Mouse (Mus musculus): ENCODE data around the gene Ppt2. TPM values are rescaled to one million over a fixed set of nuclear protein-coding genes. Genes with fewer than 3 reads are reported as not detected.

The Ppt2 gene
- total RNA-seq, 2 experiments from 2014 or later: 2.9 to 21.3 TPM

DNA sequence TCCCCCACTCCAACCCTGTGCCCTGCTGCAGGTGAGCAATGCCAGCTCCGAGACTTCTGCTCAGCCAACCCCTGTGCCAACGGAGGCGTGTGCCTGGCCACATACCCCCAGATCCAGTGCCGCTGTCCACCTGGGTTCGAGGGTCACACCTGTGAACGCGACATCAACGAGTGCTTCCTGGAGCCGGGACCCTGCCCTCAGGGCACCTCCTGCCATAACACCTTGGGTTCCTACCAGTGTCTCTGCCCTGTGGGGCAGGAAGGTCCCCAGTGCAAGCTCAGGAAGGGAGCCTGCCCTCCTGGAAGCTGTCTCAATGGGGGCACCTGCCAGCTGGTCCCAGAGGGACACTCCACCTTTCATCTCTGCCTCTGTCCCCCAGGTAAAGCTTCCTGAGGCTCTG is 61.0 kb downstream of the Ppt2 start:
- no peak for ATAC-seq (replicated peaks; ENCODE audit: low FRiP score, poor library complexity, severe bottlenecking)

Other genes with a start within 250 kb of the Ppt2 start
- not detected in 2 replicates for gene BC051142, start 229.7 kb downstream of the Ppt2 start, total RNA-seq (2015; ENCODE audit: low replicate concordance)
- gene BC051142, start 229.7 kb downstream of the Ppt2 start, total RNA-seq (2017; ENCODE audit: low replicate concordance): not detected in 2 replicates
- 0.84 TPM in 1 of 2 replicates, not detected in the other for gene Btnl4, start 151.2 kb downstream of the Ppt2 start, total RNA-seq (2015; ENCODE audit: low replicate concordance)
- not detected in 2 replicates for gene Btnl4, start 151.2 kb downstream of the Ppt2 start, total RNA-seq (2017; ENCODE audit: low replicate concordance)
- gene Btnl6, start 111.2 kb downstream of the Ppt2 start, total RNA-seq (2015; ENCODE audit: low replicate concordance): not detected in 2 replicates
- gene Btnl6, start 111.2 kb downstream of the Ppt2 start, total RNA-seq (2017; ENCODE audit: low replicate concordance): 0.77 TPM in 1 of 2 replicates, not detected in the other
- not detected in 2 replicates for gene Notch4, start 64.2 kb downstream of the Ppt2 start, total RNA-seq (2015; ENCODE audit: low replicate concordance)
- not detected in 2 replicates for gene Notch4, start 64.2 kb downstream of the Ppt2 start, total RNA-seq (2017; ENCODE audit: low replicate concordance)
- 69.6 and 82.3 TPM in 2 replicates for gene Gpsm3, start 38.7 kb downstream of the Ppt2 start, total RNA-seq (2015; ENCODE audit: low replicate concordance)
- 11.6 and 21.3 TPM in 2 replicates for gene Gpsm3, start 38.7 kb downstream of the Ppt2 start, total RNA-seq (2017; ENCODE audit: low replicate concordance)
- 8.4 and 10.4 TPM in 2 replicates for gene Pbx2, start 37.2 kb downstream of the Ppt2 start, total RNA-seq (2015; ENCODE audit: low replicate concordance)
- 5.5 and 5.9 TPM in 2 replicates for gene Pbx2, start 37.2 kb downstream of the Ppt2 start, total RNA-seq (2017; ENCODE audit: low replicate concordance)
- 0.84 TPM in 1 of 2 replicates, not detected in the other for gene Ager, start 30.6 kb downstream of the Ppt2 start, total RNA-seq (2015; ENCODE audit: low replicate concordance)
- 0.26 and 1.7 TPM in 2 replicates for gene Ager, start 30.6 kb downstream of the Ppt2 start, total RNA-seq (2017; ENCODE audit: low replicate concordance)
- gene Rnf5, start 24.8 kb downstream of the Ppt2 start, total RNA-seq (2015; ENCODE audit: low replicate concordance): 22.2 and 30.2 TPM in 2 replicates
- 4.1 and 6.1 TPM in 2 replicates for gene Rnf5, start 24.8 kb downstream of the Ppt2 start, total RNA-seq (2017; ENCODE audit: low replicate concordance)
- 9.6 and 16.5 TPM in 2 replicates for gene Agpat1, start 24.2 kb downstream of the Ppt2 start, total RNA-seq (2015; ENCODE audit: low replicate concordance)
- 8.2 and 12.4 TPM in 2 replicates for gene Agpat1, start 24.2 kb downstream of the Ppt2 start, total RNA-seq (2017; ENCODE audit: low replicate concordance)
- gene Egfl8, start 12.5 kb downstream of the Ppt2 start, total RNA-seq (2015; ENCODE audit: low replicate concordance): 2.3 TPM in 1 of 2 replicates, not detected in the other
- gene Egfl8, start 12.5 kb downstream of the Ppt2 start, total RNA-seq (2017; ENCODE audit: low replicate concordance): 0.34 TPM in 1 of 2 replicates, not detected in the other
- not detected in 2 replicates for gene Prrt1, start 1.0 kb upstream of the Ppt2 start, total RNA-seq (2015; ENCODE audit: low replicate concordance)
- not detected in 2 replicates for gene Prrt1, start 1.0 kb upstream of the Ppt2 start, total RNA-seq (2017; ENCODE audit: low replicate concordance)
- gene Fkbpl, start 16.3 kb upstream of the Ppt2 start, total RNA-seq (2015; ENCODE audit: low replicate concordance): not detected in 2 replicates
- 0.42 and 3.9 TPM in 2 replicates for gene Fkbpl, start 16.3 kb upstream of the Ppt2 start, total RNA-seq (2017; ENCODE audit: low replicate concordance)
- gene Atf6b, start 18.6 kb upstream of the Ppt2 start, total RNA-seq (2015; ENCODE audit: low replicate concordance): 4.2 and 6.9 TPM in 2 replicates
- 4.0 and 6.1 TPM in 2 replicates for gene Atf6b, start 18.6 kb upstream of the Ppt2 start, total RNA-seq (2017; ENCODE audit: low replicate concordance)
- not detected in 2 replicates for gene Tnxb, start 42.0 kb upstream of the Ppt2 start, total RNA-seq (2015; ENCODE audit: low replicate concordance)
- gene Tnxb, start 42.0 kb upstream of the Ppt2 start, total RNA-seq (2017; ENCODE audit: low replicate concordance): not detected in 2 replicates
- 0.38 and 0.84 TPM in 2 replicates for gene C4b, start 115.4 kb upstream of the Ppt2 start, total RNA-seq (2015; ENCODE audit: low replicate concordance)
- gene C4b, start 115.4 kb upstream of the Ppt2 start, total RNA-seq (2017; ENCODE audit: low replicate concordance): not detected in 2 replicates
- gene Cyp21a1, start 176.1 kb upstream of the Ppt2 start, total RNA-seq (2015; ENCODE audit: low replicate concordance): not detected in 2 replicates
- not detected in 2 replicates for gene Cyp21a1, start 176.1 kb upstream of the Ppt2 start, total RNA-seq (2017; ENCODE audit: low replicate concordance)
- 8.3 and 8.6 TPM in 2 replicates for gene Stk19, start 208.4 kb upstream of the Ppt2 start, total RNA-seq (2015; ENCODE audit: low replicate concordance)
- gene Stk19, start 208.4 kb upstream of the Ppt2 start, total RNA-seq (2017; ENCODE audit: low replicate concordance): 5.9 TPM in 2 replicates
- gene Dxo, start 208.5 kb upstream of the Ppt2 start, total RNA-seq (2015; ENCODE audit: low replicate concordance): 6.5 and 6.9 TPM in 2 replicates
- 3.5 and 19.9 TPM in 2 replicates for gene Dxo, start 208.5 kb upstream of the Ppt2 start, total RNA-seq (2017; ENCODE audit: low replicate concordance)
- gene Skiv2l, start 221.7 kb upstream of the Ppt2 start, total RNA-seq (2015; ENCODE audit: low replicate concordance): 4.8 and 9.8 TPM in 2 replicates
- 16.0 and 20.4 TPM in 2 replicates for gene Skiv2l, start 221.7 kb upstream of the Ppt2 start, total RNA-seq (2017; ENCODE audit: low replicate concordance)
- gene Nelfe, start 221.9 kb upstream of the Ppt2 start, total RNA-seq (2015; ENCODE audit: low replicate concordance): 23.0 and 30.0 TPM in 2 replicates
- 16.3 and 19.7 TPM in 2 replicates for gene Nelfe, start 221.9 kb upstream of the Ppt2 start, total RNA-seq (2017; ENCODE audit: low replicate concordance)
- not detected in 2 replicates for gene Cfb, start 234.0 kb upstream of the Ppt2 start, total RNA-seq (2015; ENCODE audit: low replicate concordance)
- gene Cfb, start 234.0 kb upstream of the Ppt2 start, total RNA-seq (2017; ENCODE audit: low replicate concordance): 0.43 and 0.56 TPM in 2 replicates